9 mouse cellular contexts compared by ENCODE assay signal in the genomic region with DNA sequence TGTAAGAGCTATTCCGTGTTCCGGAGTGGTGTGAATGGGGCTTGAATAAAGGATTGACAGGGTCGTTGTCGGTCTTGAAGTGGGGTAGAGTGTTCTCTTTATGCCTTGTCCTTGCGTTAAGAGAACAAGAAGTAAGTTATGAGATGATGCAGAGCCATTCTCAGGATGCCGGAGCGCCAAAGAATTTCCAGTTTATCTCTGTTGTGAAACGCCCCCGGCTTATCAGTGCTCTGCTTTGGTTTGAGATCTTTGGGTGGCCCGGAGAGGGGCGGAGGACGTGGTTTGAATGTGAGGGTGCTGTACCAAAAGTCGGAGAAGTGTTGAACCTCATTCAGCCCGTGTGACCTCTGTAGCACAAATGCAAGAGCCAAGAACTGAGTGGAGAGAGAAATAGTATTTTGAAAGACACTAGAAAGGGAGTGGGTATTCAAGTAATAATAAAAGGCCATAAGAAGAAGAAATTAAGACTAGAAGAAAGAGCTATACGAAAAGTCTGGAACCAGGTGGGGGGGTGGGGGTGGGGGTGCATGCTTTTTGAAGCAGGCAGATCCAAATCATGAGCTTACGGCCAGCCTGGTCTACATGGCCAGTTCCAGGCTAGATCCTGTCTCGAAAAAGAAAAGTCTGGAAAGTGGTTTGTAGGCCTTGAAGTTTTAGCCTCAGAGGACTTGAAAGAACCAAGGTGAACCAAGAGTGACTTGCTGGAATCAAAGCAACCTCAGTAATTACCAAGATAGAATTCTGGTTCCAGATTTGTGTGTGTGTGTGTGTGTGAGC. TPM values are rescaled to one million over a fixed set of nuclear protein-coding genes. Genes with fewer than 3 reads are reported as not detected.
DNase-seq lines count a peak whose midpoint lies in the region; ATAC-seq lines count a peak whose summit lies in the region.
"Had no signal": no experiment of that assay in that cellular context is flagged by ENCODE, and none has a peak within 500 bp of the region (broad histone marks: within the 10 kb centered on the region; RNA-seq: fewer than 3 reads in every experiment).

No protein-coding gene starts in this region.

- no peak for DNase-seq in frontal cortex, postnatal 14 days (ENCODE audit: low spot score in 2 of 2)
- DNase-seq in ES-CJ7 (ENCODE audit: low read depth, low spot score), result peak; percentile 43
- DNase-seq in forebrain, embryonic 11.5 days (ENCODE audit: low spot score), result peak; percentile 57
- DNase-seq in lung, postnatal 36 days, result peak; percentile 45
- no peak for DNase-seq in retina, embryonic 14.5 days (ENCODE audit: low spot score)

- peaks cover 8% of the 10 kb centered on the region; the same call in 1 of the 2 replicates for H3K4me1 ChIP-seq in forebrain, embryonic 11.5 days (replicated peaks; ENCODE audit: control insufficient read depth, insufficient read depth, low read length)
- peaks cover 18% of the 10 kb centered on the region for H3K4me1 ChIP-seq in kidney, embryonic 16.5 days (ENCODE audit: insufficient read depth, low read length)
- H3K4me1 ChIP-seq in stomach, embryonic 14.5 days (ENCODE audit: control insufficient read depth, insufficient read depth, low read length), result peaks cover 6% of the 10 kb centered on the region; the same call in 1 of the 2 replicates

- H3K9me3 ChIP-seq in forebrain, embryonic 11.5 days (ENCODE audit: control insufficient read depth, low read length), result no peaks in the 10 kb centered on the region
- no peaks in the 10 kb centered on the region for H3K9me3 ChIP-seq in kidney, embryonic 16.5 days (ENCODE audit: low read length)
- H3K9me3 ChIP-seq in stomach, embryonic 14.5 days (ENCODE audit: control insufficient read depth, low read depth, low read length), result no peaks in the 10 kb centered on the region

- peak overlapping the region; percentile 79 for H3K4me2 ChIP-seq in forebrain, embryonic 11.5 days (ENCODE audit: low read depth, low read length, severe bottlenecking)
- H3K4me2 ChIP-seq in kidney, embryonic 16.5 days (replicated peaks; ENCODE audit: low read depth, low read length), result peak overlapping the region; percentile 68
- H3K4me2 ChIP-seq in stomach, embryonic 14.5 days (replicated peaks; ENCODE audit: low read depth, low read length), result peak overlapping the region; percentile 66

- H3K36me3 ChIP-seq in forebrain, embryonic 11.5 days (ENCODE audit: control insufficient read depth, insufficient read depth, low read length), result no peaks in the 10 kb centered on the region
- peaks cover under 1% of the 10 kb centered on the region; the same call in 1 of the 2 replicates for H3K36me3 ChIP-seq in kidney, embryonic 16.5 days (ENCODE audit: insufficient read depth, low read length)
- no peaks in the 10 kb centered on the region; the same call in 1 of the 2 replicates for H3K36me3 ChIP-seq in stomach, embryonic 14.5 days (ENCODE audit: control insufficient read depth, insufficient read depth, low read length)

- peak overlapping the region; percentile 90 for H3K4me3 ChIP-seq in forebrain, embryonic 11.5 days (ENCODE audit: low read depth, low read length)
- peak overlapping the region; percentile 97 for H3K4me3 ChIP-seq in kidney, embryonic 16.5 days (ENCODE audit: low read length)
- peak overlapping the region; percentile 77 for H3K4me3 ChIP-seq in stomach, embryonic 14.5 days (ENCODE audit: low read depth, low read length)

- H3K27me3 ChIP-seq in forebrain, embryonic 11.5 days (ENCODE audit: control insufficient read depth, insufficient read depth, low read length), result no peaks in the 10 kb centered on the region
- no peaks in the 10 kb centered on the region for H3K27me3 ChIP-seq in kidney, embryonic 16.5 days (ENCODE audit: insufficient read depth, low read length)
- H3K27me3 ChIP-seq in stomach, embryonic 14.5 days (ENCODE audit: control insufficient read depth, insufficient read depth, low read length), result no peaks in the 10 kb centered on the region
- H3K27me3 ChIP-seq: Patski had no signal

- ATAC-seq in frontal cortex, adult (ENCODE audit: low TSS enrichment), result peak; percentile 7; the same call in 1 of the 2 replicates
- peak; percentile 4; the same call in 1 of the 2 replicates for ATAC-seq in forebrain, embryonic 11.5 days (replicated peaks; ENCODE audit: low FRiP score)
- no peak for ATAC-seq in kidney, embryonic 16.5 days (ENCODE audit: low FRiP score, low TSS enrichment)
- ATAC-seq in stomach, embryonic 14.5 days (ENCODE audit: insufficient number of reproducible peaks, insufficient read depth, low FRiP score, low read depth), result no peak

- 5% methylated on average over 17 of the region's 17 CpGs for WGBS in forebrain, embryonic 11.5 days
- 5% methylated on average over 17 of the region's 17 CpGs for WGBS in kidney, embryonic 16.5 days
- WGBS in stomach, embryonic 14.5 days, result 4% methylated on average over 17 of the region's 17 CpGs

- H3K27ac ChIP-seq in forebrain, embryonic 11.5 days (ENCODE audit: low read depth, low read length), result peak overlapping the region; percentile 61
- peak overlapping the region; percentile 89 for H3K27ac ChIP-seq in kidney, embryonic 16.5 days (ENCODE audit: low read length)
- H3K27ac ChIP-seq in stomach, embryonic 14.5 days (ENCODE audit: low read length), result peak overlapping the region; percentile 84

- H3K9ac ChIP-seq in forebrain, embryonic 11.5 days (ENCODE audit: low read length), result peak overlapping the region; percentile 69
- peak overlapping the region; percentile 72 for H3K9ac ChIP-seq in kidney, embryonic 16.5 days (replicated peaks; ENCODE audit: low read length)
- peak overlapping the region; percentile 55 for H3K9ac ChIP-seq in stomach, embryonic 14.5 days (replicated peaks; ENCODE audit: low read depth, low read length)

RNA-seq across cellular contexts. Expression of a gene that starts 0.8 kb away (rescaled TPM):
- polyA plus RNA-seq in forebrain, embryonic 11.5 days (2014; fragmentation: Nextera tagmentation; extraction: Ambion mirVana), result 85.3 and 94.0 TPM in 2 replicates
- polyA plus RNA-seq in kidney, embryonic 16.5 days (2015; fragmentation: Nextera tagmentation; extraction: Ambion mirVana), result 85.0 and 92.3 TPM in 2 replicates
- 60.8 and 63.1 TPM in 2 replicates for polyA plus RNA-seq in stomach, embryonic 14.5 days (2014; fragmentation: Nextera tagmentation; extraction: Ambion mirVana)

RNA-seq across cellular contexts. Expression of a gene that starts 26.0 kb away (rescaled TPM):
- 8.9 and 10.1 TPM in 2 replicates for polyA plus RNA-seq in forebrain, embryonic 11.5 days (2014; fragmentation: Nextera tagmentation; extraction: Ambion mirVana)
- 9.9 and 10.1 TPM in 2 replicates for polyA plus RNA-seq in kidney, embryonic 16.5 days (2015; fragmentation: Nextera tagmentation; extraction: Ambion mirVana)
- 14.3 and 15.7 TPM in 2 replicates for polyA plus RNA-seq in stomach, embryonic 14.5 days (2014; fragmentation: Nextera tagmentation; extraction: Ambion mirVana)

RNA-seq across cellular contexts. Expression of a gene that starts 49.5 kb away (rescaled TPM):
- polyA plus RNA-seq in forebrain, embryonic 11.5 days (2014; fragmentation: Nextera tagmentation; extraction: Ambion mirVana), result 0.29 TPM in 1 of 2 replicates, not detected in the other
- polyA plus RNA-seq in kidney, embryonic 16.5 days (2015; fragmentation: Nextera tagmentation; extraction: Ambion mirVana), result 0.12 TPM in 1 of 2 replicates, not detected in the other
- 0.48 TPM in 1 of 2 replicates, not detected in the other for polyA plus RNA-seq in stomach, embryonic 14.5 days (2014; fragmentation: Nextera tagmentation; extraction: Ambion mirVana)
- polyA plus RNA-seq: Patski had no signal

Comparison
In these comparisons a context has a peak if more than half of its experiments do, and no peak if none do; other contexts are left out.
1. ATAC-seq: peak in frontal cortex, adult (single experiment) and forebrain, embryonic 11.5 days (single experiment); none in kidney, embryonic 16.5 days (single experiment) and stomach, embryonic 14.5 days (single experiment).
2. DNase-seq: peak in ES-CJ7 (single experiment), forebrain, embryonic 11.5 days (single experiment) and lung, postnatal 36 days (single experiment); none in frontal cortex, postnatal 14 days (0 of 2) and retina, embryonic 14.5 days (single experiment).
3. Peak in every context shown above with its lines, with median percentiles within 50 percentile points of each other: H3K27ac ChIP-seq, H3K4me2 ChIP-seq, H3K4me3 ChIP-seq and H3K9ac ChIP-seq.